Mouse (Mus musculus) left cerebral cortex, adult 2 months (tissue): ENCODE data around the gene Trub1. TPM values are rescaled to one million over a fixed set of nuclear protein-coding genes. Genes with fewer than 3 reads are reported as not detected.

Experiments
- DNase-seq, 2 experiments: peaks; one replicate each; pipeline ENCODE4 v3.0.0; 2021 to 2022; ENCODE audit warnings: low spot score in 2 of 2, mixed read lengths in 1 of 2; ENCODE audit errors: extremely low spot score in 1 of 2
- H3K27ac ChIP-seq: fragments of 200-600 bp; 2 replicates; pipeline ENCODE4 v1.8.1; 2022
- H3K4me3 ChIP-seq: fragments of 200-600 bp; 2 replicates; pipeline ENCODE4 v1.8.1; 2022
- CTCF ChIP-seq: fragments of 200-600 bp; IDR thresholded peaks from 2 replicates; pipeline ENCODE4 v1.8.1; 2022; ENCODE audit warnings: antibody characterized with exemption, mild to moderate bottlenecking, moderate library complexity
- intact Hi-C: fragments of 180-260 bp; cut with DNase I; formaldehyde crosslinking; loops from one replicate; pipeline ENCODE4 v1.15.1; 2025
- total RNA-seq, 2 experiments: library from RNA; stranded (reverse); gene quantifications; 2 replicates each; pipeline ENCODE4 v1.2.3; 2021

Trub1 gene
- total RNA-seq, 2 experiments from 2014 or later, result 14.3 to 18.9 TPM

- no peak overlapping the region for H3K27ac ChIP-seq
- intact Hi-C loops, result loop anchor here (10.0 kb wide), 1 partner anchor 167 kb away; no protein-coding TSS in a partner anchor
- no peak overlapping the region for H3K4me3 ChIP-seq
- no peak for DNase-seq
- no peak for TF ChIP-seq CTCF
These were observed 24.6 kb downstream of the Trub1 start for GRCm38 (mm10) chr19:57477310-57477709.

- H3K27ac ChIP-seq, result no peak overlapping the region
- no peak for DNase-seq
- TF ChIP-seq CTCF, result no peak
- H3K4me3 ChIP-seq, result no peak overlapping the region
- intact Hi-C loops, result loop anchor here (10.0 kb wide), 1 partner anchor 167 kb away; no protein-coding TSS in a partner anchor
These were observed 25.3 kb downstream of the Trub1 start for GRCm38 (mm10) chr19:57478056-57478455.

DNA sequence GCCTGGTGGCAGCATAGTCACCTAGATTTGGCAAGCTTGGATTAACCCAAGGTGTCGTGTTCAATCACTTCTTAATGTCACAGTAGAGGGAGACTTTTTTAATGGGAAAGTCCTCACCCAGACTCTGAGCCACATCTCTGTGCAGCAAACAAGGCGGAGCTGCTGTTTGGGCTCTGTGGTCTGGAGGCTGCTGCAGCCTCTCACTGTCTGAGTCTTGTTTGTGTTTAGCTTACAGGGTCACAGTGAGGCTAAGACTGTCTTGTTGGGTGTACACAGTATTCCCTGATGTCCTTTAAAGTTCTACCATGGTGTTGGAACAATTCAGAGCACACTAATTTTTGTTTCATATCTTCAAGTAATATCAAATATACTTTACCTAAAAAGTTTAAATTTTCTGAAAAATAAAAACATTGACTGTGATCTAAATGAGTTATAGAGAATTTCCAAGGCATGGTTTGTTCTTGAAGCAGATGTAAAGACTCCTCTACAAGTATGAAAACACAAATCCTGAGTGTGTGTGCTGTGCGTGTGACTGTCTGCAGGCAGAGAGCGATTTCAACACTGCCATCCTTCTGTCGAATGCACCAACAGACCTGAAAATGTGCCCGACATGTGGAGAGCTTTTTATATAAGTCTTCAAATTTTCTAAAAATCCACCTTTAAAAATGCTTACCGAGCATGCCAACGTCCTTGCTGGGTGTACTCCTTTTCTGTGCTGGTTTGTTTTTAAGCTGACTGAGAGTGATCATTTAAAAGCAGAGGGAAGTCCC, 27.4 kb downstream of the Trub1 start:
- no peak overlapping the region for H3K4me3 ChIP-seq
- intact Hi-C loops, result loop anchor here (10.0 kb wide), 1 partner anchor 165 kb away; no protein-coding TSS in a partner anchor
- H3K27ac ChIP-seq, result peak overlapping the region; percentile 45; the same call in 1 of the 2 replicates
- no peak for DNase-seq
- no peak for TF ChIP-seq CTCF

- Histone ChIP-seq H3K27ac (no peak overlapping the region), H3K4me3 (no peak overlapping the region)
- intact Hi-C loops, result no loop called here
- no peak for DNase-seq
- TF ChIP-seq CTCF, result no peak
These were observed 29.1 kb downstream of the Trub1 start for GRCm38 (mm10) chr19:57481743-57482259.

- peak in 1 of 2 experiments; percentile 39 for DNase-seq
- TF ChIP-seq CTCF, result peak; percentile 70
- intact Hi-C loops, result no loop called here
- no peak overlapping the region for H3K4me3 ChIP-seq
- no peak overlapping the region for H3K27ac ChIP-seq
These were observed 30.1 kb downstream of the Trub1 start for GRCm38 (mm10) chr19:57482815-57483214.

- no peak for TF ChIP-seq CTCF
- H3K27ac ChIP-seq, result peak overlapping the region; percentile 68
- H3K4me3 ChIP-seq, result peak overlapping the region; percentile 9
- DNase-seq, result peak in 1 of 2 experiments; percentile 16
- intact Hi-C loops, result loop anchor here (2.0 to 5.0 kb wide), 2 partner anchors 85 to 124 kb away; partner anchors contain the start of gene Atrnl1
These were observed 34.4 kb downstream of the Trub1 start for GRCm38 (mm10) chr19:57487051-57487658.

DNA sequence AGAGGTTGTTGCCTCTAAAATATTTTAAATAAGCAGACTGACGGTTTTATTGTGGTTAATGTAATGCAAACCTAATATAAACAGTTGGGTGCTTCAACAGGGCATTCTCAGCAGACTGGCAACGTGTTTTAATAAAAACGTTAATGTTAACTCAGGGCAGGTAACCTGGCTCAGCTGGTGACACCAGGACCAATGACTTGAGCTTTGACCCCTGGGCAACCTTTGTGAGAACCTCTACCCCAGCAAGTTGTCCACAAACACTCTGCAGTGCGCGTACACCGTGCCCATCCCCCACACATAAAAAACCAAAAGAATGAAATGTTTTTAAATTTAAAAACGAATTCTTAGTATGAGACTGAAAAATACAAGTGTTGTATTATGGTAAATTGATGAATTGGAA, 36.8 kb downstream of the Trub1 start:
- Histone ChIP-seq H3K27ac (no peak overlapping the region), H3K4me3 (no peak overlapping the region)
- no peak for DNase-seq
- TF ChIP-seq CTCF, result no peak
- intact Hi-C loops, result loop anchor here (5.0 kb wide), 1 partner anchor 83 kb away; no protein-coding TSS in a partner anchor

- H3K4me3 ChIP-seq, result no peak overlapping the region
- intact Hi-C loops, result loop anchor here (1.0 kb wide), 1 partner anchor 52 kb away; no protein-coding TSS in a partner anchor
- H3K27ac ChIP-seq, result peak overlapping the region; percentile 18; the same call in 1 of the 2 replicates
- DNase-seq, result no peak
- TF ChIP-seq CTCF, result no peak
These were observed 38.3 kb downstream of the Trub1 start for GRCm38 (mm10) chr19:57491030-57491429.

DNA sequence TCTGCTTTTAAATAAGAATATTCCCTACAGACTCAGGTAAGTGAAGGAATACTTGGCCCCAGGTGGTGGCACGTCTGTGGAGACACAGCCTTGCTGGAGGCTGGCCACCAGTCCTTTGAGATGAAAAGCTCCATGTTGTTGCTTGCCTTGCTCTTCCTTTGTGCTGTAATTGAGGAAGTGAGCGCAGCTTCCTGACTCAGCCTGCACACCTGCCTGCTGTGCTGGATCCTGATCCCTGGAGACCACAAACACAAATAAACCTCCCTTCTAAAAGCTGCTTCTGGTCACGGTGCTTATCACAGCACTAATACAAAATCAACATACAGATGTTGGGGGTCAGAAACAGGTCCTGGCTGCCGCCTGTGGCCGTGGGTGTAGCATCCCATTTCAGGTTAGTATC, 41.3 kb downstream of the Trub1 start:
- Histone ChIP-seq H3K4me3 (no peak overlapping the region), H3K27ac (no peak overlapping the region)
- intact Hi-C loops, result no loop called here
- TF ChIP-seq CTCF, result no peak
- no peak for DNase-seq

DNA sequence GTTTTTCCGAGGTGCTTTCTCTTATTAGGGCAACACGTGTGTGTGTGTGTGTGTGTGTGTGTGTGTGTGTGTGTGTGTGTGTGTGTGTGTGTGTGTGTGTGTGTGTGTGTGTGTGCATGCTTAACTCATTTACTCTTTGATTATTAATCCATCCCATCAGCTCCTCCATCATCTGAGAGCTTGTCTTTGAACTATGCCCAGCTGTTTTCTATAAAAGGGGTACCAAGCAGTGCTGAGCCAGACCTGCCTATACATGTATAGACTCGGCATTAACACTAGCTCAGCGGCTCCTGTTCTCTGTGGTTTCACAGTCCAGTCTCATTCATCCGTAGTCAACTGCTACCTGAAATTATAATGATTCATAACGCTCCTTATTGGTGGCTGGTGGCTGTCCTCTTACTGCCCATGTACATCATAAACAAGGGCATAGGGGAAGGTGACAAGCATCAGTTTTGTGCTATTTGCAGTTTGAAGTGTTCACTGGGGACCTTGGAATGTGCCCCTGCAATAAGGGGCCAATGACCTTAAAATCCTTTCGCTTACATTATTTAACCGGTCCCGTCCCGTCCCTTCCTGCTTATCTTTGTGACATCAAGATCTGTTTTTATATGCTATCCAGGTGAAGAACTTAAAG, 45.5 kb downstream of the Trub1 start:
- no peak overlapping the region for H3K4me3 ChIP-seq
- H3K27ac ChIP-seq, result no peak overlapping the region
- no peak for DNase-seq
- intact Hi-C loops, result no loop called here
- no peak for TF ChIP-seq CTCF

- Histone ChIP-seq H3K27ac (no peak overlapping the region), H3K4me3 (no peak overlapping the region)
- DNase-seq, result no peak
- no peak for TF ChIP-seq CTCF
- intact Hi-C loops, result no loop called here
These were observed 46.2 kb downstream of the Trub1 start for GRCm38 (mm10) chr19:57498884-57499410.

DNA sequence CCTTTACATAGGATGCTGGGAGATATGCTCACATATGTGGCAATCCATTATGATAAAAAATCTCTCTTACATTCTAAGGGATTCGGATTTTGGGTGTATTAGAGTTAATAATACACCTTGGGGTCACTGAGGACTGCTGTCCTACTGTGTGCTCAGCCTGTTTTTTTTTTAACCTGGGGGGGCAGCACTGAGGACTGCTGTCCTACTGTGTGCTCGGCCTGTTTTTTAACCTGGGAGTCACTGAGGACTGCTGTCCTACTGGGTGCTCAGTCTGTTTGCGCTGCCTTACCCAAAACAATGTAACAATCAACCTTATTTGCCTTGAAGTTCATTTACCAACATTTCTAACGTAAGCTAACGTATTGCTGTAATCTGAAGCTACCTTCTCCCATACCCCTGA, 47.5 kb downstream of the Trub1 start:
- DNase-seq, result no peak
- Histone ChIP-seq H3K27ac (no peak overlapping the region), H3K4me3 (no peak overlapping the region)
- no peak for TF ChIP-seq CTCF
- intact Hi-C loops, result no loop called here
